Mouse (Mus musculus) neural tube, embryonic 14.5 days (tissue): ENCODE data around the gene Osbpl5. TPM values are rescaled to one million over a fixed set of nuclear protein-coding genes. Genes with fewer than 3 reads are reported as not detected.
"Not testable (repeated sequence)": the region's sequence is repeated elsewhere in the genome, so short reads cannot be mapped to it uniquely, and the experiment has no call there.

Experiments
- ATAC-seq: fragments of 200-750 bp; cut with Nextera tagmentation; 2 replicates; pipeline ENCODE4 v1.8.0; 2017; ENCODE audit warnings: low read depth, mild to moderate bottlenecking, moderate TSS enrichment, moderate library complexity
- H3K27ac ChIP-seq: fragments of 300-500 bp; sonication (generic); 2 replicates; pipeline ENCODE4 v1.5.1; 2014; ENCODE audit warnings: low read depth, mild to moderate bottlenecking, control low read depth, low read length, moderate library complexity, mixed read lengths
- H3K27me3 ChIP-seq: fragments of 300-500 bp; sonication (generic); 2 replicates; pipeline ENCODE4 v1.6.1; 2014; ENCODE audit warnings: low read length; ENCODE audit not compliant: control insufficient read depth, insufficient read depth
- H3K36me3 ChIP-seq: fragments of 300-500 bp; sonication (generic); 2 replicates; pipeline ENCODE4 v1.6.1; 2014; ENCODE audit warnings: low read length, mixed read lengths; ENCODE audit not compliant: control insufficient read depth, insufficient read depth
- H3K4me1 ChIP-seq: fragments of 300-500 bp; sonication (generic); 2 replicates; pipeline ENCODE4 v1.6.1; 2014; ENCODE audit warnings: low read length; ENCODE audit not compliant: control insufficient read depth, insufficient read depth
- H3K4me2 ChIP-seq: fragments of 300-500 bp; sonication (generic); 2 replicates; pipeline ENCODE4 v1.6.1; 2014; ENCODE audit warnings: mild to moderate bottlenecking, low read depth, low read length, control low read depth
- H3K4me3 ChIP-seq: fragments of 300-500 bp; sonication (generic); 2 replicates; pipeline ENCODE4 v1.5.1; 2014; ENCODE audit warnings: low read depth, low read length, control low read depth, mixed read lengths
- H3K9ac ChIP-seq: fragments of 300-500 bp; sonication (generic); replicated peaks from 2 replicates; pipeline ENCODE4 v1.6.1; 2014; ENCODE audit warnings: low read depth, mild to moderate bottlenecking, control low read depth, low read length, mixed read lengths
- H3K9me3 ChIP-seq: fragments of 300-500 bp; sonication (generic); 2 replicates; pipeline ENCODE4 v1.6.1; 2016; ENCODE audit warnings: low read length; ENCODE audit not compliant: control insufficient read depth
- WGBS: fragments of 180-500 bp; shearing (Covaris S2); extraction: QIAGEN DNeasy Blood & Tissue Kit; methylation state at CpG from one replicate; pipeline ENCODE4 v1.1.7; 2014; 5-methylcytosine and 5-hydroxymethylcytosine counted together
- microRNA-seq: library from miRNA; unstranded; fragments of <30 nt; microRNA quantifications from one replicate; pipeline ENCODE4, GENCODE M21; 2016
- polyA plus RNA-seq: library from polyadenylated mRNA; unstranded; fragments of >200 nt; fragmentation: Nextera tagmentation; extraction: Ambion mirVana; gene quantifications from 2 replicates; pipeline ENCODE4 v1.2.1, GENCODE M21; 2014

Osbpl5 gene
- polyA plus RNA-seq, 1 experiment from 2014 or later: 33.3 TPM

GRCm38 (mm10) chr7:143649034-143649768 is 107.6 kb downstream of the Osbpl5 start, which contains the start of gene Tnfrsf22:
Gene Tnfrsf22 (minus strand): TSS chr7:143649661.
- Histone ChIP-seq H3K36me3 (no peaks in the 10 kb centered on the region), H3K9ac (peak within 1 kb of the TSS; percentile 57; the same call in 1 of the 2 replicates), H3K9me3 (no peaks in the 10 kb centered on the region), H3K27me3 (no peaks in the 10 kb centered on the region), H3K4me1 (no peaks in the 10 kb centered on the region), H3K27ac (no peak within 1 kb of the TSS), H3K4me3 (peak within 1 kb of the TSS; percentile 61), H3K4me2 (peak within 1 kb of the TSS; percentile 85)
- 2% methylated on average over 39 of the region's 39 CpGs for WGBS
- peak; percentile 98 for ATAC-seq

- not testable (repeated sequence) for H3K27ac ChIP-seq, H3K4me3 ChIP-seq, H3K27me3 ChIP-seq, H3K4me2 ChIP-seq, H3K9me3 ChIP-seq, H3K9ac ChIP-seq, H3K36me3 ChIP-seq, H3K4me1 ChIP-seq, ATAC-seq
- WGBS: 90% methylated on average over 2 of the region's 2 CpGs
Measured at GRCm38 (mm10) chr7:143643949-143644348, 112.8 kb downstream of the Osbpl5 start.

Small RNA genes within 50 kb of the gene (microRNA-seq; reads per million reads assigned to microRNA genes)
- not detected for gene Gm22064

Other genes with a start within 250 kb of the Osbpl5 start
- gene Nap1l4, start 207.9 kb downstream of the Osbpl5 start, polyA plus RNA-seq: 154 and 165 TPM in 2 replicates
- 65.0 and 67.2 TPM in 2 replicates for gene Cars, start 156.9 kb downstream of the Osbpl5 start, polyA plus RNA-seq
- 0.17 TPM in 1 of 2 replicates, not detected in the other for gene Tnfrsf26, start 128.3 kb downstream of the Osbpl5 start, polyA plus RNA-seq
- gene Tnfrsf22, start 107.3 kb downstream of the Osbpl5 start, polyA plus RNA-seq: 3.2 and 5.7 TPM in 2 replicates
- gene Tnfrsf23, start 71.1 kb downstream of the Osbpl5 start, polyA plus RNA-seq: 0.98 and 1.3 TPM in 2 replicates
- gene Mrgprg, start 10.0 kb upstream of the Osbpl5 start, polyA plus RNA-seq: not detected in 2 replicates
- gene Mrgpre, start 27.5 kb upstream of the Osbpl5 start, polyA plus RNA-seq: 7.4 and 8.4 TPM in 2 replicates
- 5.3 and 6.7 TPM in 2 replicates for gene Nadsyn1, start 65.9 kb upstream of the Osbpl5 start, polyA plus RNA-seq
- 57.4 and 60.4 TPM in 2 replicates for gene Dhcr7, start 66.2 kb upstream of the Osbpl5 start, polyA plus RNA-seq
- not detected in 2 replicates for gene Gm498, start 109.9 kb upstream of the Osbpl5 start, polyA plus RNA-seq
- gene Shank2, start 244.9 kb upstream of the Osbpl5 start, polyA plus RNA-seq: 11.7 and 16.1 TPM in 2 replicates